Mouse (Mus musculus): Measurements from ENCODE around the gene Shank2.

Gene Shank2

DNA sequence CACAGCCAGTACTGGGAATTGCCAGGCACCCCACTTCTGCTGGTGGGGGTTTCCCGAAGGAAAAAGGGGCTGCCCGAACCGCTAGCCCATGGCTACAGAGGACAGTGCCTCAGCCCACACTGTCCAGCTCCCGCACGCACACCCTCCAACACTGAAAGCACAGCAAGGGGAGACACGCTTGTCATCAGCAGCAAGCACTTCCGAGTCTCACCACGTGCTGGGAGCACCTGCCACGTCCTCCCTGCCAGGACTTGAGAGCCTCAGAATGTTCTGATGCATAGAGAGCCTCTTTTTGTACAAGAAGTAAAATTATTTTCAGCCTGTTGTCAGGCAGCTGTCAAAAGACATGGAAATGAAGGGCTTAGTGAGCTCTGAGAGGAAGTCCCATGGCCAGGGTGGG is 169.0 kb downstream of the Shank2 start:
- in situ Hi-C loops (cut with MboI) = no loop called here

DNA sequence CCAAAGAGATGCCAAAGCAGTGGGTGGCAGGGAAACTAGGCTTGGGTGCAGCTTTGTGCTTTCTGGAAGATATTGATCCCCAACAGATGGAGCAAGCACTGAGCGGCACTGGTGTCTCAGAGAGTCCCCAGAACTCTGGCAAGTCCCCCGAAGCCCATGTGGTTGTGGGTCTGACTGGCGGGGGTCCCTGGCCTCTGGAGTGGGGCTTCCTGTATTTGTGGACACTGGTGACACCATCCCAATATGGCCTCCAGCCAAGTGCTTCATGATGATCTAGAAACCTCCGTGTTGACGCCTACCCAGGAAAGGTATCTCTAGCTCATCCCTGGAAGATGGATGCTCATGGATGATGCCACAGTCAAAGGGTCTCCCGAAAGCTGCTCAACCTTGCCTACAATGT is 172.1 kb downstream of the Shank2 start:
- in situ Hi-C loops (cut with MboI) = no loop called here

DNA sequence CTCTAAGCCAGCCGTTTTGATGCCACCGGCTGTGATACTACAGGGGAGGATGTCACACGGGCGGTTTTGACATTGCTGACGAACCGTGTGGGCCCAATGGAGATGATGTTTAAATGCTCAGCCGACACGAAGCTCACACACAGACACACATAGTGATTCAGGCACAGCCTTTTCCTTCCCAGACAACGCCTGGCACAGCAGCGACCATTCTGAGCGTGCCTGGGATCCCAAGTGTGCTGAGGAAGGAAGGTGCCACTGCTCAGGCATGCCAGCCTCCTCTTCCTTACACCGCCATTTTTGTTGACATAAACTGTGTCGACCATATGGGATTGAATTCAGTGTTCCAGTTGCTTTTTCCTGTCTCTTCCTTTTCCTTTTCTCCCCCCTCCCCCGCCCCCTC is 172.6 kb downstream of the Shank2 start:
- in situ Hi-C loops (cut with MboI) = no loop called here

DNA sequence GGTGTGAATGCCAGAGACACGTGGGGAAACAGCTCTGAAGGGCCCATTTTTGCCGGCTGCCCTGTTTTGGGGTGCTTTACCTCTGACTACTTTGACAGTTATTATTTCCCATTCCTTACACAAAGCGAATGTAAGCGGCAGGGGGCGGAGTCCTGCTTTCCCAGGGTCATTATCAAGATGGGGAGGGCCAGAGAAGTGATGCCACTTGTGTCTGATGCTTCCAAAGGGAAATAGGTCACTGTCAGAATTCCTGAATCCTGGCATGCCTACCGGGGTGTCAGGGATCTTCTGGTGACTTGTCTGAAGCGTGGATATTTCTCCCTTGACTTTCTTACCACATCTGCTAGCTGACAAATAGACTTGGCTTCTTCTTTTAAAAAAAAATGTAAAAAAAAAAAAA is 173.3 kb downstream of the Shank2 start:
- in situ Hi-C loops (cut with MboI) = no loop called here

DNA sequence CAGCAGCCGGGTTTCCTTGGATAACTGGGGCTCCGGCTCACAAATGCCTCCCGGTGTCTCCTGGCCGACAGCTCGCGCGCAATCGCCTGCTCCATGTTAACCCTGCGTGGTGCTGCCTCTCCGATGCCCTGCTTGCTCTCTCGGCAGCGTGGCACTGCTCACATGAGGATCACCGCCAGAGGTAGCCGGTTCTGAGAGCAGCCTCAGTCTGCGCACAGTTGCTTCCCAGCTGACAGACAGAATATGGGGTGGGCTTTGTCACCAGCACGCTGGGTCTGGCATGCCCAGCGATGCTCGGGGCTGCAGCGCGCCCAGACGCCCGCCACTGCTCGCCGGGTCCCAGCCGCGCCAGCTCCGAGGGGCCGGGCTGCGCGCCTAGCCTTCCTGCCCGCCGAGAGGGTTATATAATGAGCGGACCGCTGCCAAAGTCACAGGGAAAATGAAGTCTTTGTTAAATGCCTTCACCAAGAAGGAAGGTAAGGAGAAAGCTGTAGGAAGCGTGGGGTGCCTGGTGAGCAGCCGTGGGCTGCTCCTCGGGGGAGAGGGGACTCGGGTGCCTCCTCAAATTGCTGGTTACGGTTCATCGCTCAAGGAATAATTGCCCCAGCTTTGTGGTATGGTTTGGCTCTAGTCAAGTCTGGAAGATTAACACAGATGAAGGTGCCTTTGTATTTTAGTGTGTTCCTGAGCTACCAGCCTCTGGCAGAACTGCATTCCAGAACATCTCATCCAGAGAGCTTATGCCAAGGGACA is 173.9 kb downstream of the Shank2 start:
- in situ Hi-C loops (cut with MboI) = no loop called here

DNA sequence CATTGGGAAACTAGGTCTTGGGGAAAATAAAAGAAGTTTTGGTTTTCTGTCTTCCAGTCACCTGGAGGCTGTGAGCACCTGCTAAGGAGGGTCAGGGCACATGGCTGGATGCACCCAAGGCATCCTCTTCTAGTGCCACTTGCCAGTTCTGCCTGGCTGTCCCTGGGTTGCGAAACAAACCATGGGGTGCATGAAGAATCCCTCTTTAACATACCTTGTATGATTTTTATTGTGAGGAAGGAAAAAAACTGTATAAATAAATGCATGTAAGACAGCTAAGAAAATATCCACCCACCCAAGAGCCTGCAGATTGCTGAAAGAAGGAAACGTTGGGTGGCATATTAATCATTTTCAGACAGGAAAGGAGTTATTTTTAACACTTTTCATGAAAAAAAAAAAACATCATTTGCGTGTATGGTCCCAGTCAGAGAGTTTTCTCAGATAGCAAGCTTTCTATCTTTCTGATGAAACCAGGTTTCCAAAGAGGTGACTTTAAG is 174.6 kb downstream of the Shank2 start:
- in situ Hi-C loops (cut with MboI) = no loop called here

DNA sequence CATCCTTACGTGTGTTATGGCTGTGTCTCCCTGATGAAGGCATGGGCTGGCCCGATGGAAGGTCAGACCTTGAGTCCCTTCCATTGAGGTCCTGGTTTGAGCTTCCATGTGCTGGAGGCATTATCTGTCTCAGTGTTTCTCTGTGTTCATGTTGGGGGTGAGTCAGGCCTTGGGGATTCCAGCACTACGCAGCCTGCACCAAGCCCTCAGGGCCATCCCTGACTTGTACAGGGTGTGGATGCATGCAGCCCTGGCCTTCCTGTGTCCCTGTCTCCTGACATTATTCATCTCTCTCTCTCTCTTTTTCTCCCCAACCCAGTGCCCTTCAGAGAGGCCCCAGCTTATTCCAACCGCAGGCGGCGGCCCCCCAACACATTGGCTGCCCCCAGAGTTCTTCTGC is 177.7 kb downstream of the Shank2 start:
- in situ Hi-C loops (cut with MboI) = no loop called here

DNA sequence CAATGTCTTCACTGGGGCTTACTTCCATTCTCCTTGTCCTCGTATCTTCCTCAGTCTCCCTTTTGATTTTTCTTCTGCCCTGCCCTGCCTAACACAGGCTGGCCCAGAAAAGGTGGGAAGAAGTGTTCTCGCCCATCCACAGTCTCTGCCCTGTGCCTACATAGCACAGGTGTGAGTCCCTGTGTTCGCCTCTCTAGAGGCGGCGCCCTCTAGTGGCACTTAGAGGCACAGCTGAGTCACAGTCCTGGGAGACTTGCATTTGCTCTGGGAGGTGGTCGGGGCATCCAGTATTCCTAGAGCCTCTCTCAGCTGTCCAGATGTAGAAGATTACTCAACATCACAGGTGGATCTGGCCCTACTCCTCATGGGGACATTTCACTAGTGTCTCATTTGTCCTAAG is 179.2 kb downstream of the Shank2 start:
- in situ Hi-C loops (cut with MboI) = no loop called here

DNA sequence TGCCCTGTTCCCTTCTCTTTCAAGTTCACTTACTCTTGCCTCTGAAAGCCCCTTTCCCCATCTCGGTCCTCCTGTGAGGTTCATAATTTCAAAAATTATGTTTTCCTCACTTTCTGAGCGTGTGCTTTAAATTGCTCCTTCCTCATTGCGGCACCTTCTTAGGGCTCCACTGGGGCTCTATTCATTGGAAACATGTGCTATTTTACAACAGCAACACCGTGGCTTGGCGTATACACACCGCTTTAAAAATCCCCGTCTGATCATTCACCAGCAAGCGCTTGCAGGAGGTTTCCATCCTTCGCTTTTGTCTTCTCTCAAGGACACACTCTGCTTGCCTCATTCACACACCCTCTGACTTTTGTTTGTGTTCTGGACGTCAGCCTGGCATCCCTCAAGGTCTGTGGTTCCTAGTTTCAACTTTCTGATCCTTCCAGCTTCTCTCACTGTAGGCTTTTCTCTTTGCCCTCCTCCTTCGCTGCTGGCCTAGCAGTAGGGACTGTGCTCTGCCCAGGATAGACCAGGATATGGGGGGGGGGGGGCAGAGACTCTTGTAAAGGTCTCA is 186.2 kb downstream of the Shank2 start:
- in situ Hi-C loops (cut with MboI) = no loop called here

DNA sequence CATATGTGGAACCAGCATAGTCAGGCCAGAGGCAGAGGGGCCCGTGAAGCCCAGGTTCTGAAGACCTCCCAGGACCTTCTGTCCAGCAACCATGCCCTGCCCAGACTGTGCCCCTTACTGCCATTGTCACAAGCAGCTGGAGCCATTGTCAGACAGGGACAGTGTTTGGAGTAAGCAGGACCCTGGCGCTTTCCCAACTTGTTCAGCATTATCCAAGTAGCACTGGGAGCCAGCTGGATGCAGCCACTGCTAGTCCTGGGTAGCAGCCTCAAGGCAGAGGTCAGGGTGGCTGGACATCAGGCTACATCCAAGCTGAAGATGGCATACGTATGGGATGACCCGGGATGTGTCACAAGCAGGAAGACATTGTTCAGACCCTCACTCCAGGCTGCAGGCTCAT is 187.7 kb downstream of the Shank2 start:
- in situ Hi-C loops (cut with MboI) = no loop called here

DNA sequence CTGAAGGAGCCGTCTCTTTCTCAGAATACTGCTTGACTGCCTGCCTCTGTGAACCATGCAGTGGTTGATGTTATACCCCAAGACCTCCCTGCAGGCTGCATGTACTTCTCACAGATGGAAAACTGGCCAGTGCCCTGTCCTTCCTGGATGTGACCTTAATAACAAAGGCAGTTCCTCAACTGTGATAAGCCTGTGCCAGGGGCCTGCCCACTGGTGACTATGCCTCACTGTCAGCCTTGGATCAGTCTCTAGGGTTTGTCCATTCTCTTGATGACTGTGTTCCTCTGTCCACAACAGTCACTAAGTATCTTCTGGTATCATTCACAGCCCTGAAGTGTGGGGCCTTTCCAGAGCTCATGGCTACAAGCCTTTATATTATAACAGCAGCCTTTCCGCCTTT is 196.8 kb downstream of the Shank2 start:
- in situ Hi-C loops (cut with MboI) = no loop called here

DNA sequence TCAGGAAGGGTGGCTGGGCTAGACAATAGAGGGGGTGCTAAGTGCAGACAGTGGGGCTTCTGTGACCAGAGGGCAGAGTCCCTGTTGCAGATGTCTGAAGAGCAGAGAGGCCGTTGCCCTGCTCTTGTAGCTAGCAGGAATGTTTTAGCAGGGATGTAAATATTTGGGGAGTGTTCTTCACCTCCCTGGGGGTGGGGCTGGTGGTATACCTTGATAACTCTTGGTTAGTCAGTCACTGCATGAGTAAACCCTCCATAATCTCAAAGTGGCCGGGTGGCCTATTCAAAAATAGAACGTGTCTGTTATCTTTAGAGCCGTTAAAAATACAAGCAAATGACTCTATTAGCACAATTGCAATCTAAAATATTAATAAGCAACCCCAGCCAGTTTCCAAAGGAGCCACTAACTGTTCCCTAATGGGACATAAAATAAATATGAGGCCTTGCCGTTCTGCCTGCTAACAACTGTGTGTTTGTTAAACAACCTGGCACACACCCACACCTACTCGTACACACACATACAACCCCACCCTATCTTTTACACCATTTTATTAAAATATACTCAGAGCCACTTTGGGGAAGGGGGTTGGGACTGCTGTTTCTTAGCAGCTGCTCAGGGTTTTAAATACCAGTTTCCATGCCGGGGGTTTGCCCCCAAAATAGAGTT is 200.4 kb downstream of the Shank2 start:
- in situ Hi-C loops (cut with MboI) = no loop called here

DNA sequence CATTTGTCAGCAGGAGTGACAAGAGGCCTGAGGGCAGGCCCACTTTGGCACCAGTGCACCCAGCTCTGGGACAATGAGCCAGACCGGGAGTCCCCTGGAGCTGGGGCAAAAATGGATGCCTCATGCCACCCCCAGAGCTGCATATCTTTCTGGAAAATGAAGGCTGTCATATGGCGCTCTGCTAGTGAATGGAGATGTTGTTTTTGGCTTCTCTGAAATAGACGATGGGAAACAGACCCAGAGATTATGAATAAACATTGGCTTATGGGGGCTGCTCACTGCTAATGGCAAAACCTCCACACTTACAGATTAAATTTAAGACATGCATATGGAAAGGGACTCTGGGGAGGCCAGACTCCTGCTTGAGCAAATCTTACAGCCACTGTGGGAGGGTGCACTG is 202.6 kb downstream of the Shank2 start:
- in situ Hi-C loops (cut with MboI) = no loop called here

DNA sequence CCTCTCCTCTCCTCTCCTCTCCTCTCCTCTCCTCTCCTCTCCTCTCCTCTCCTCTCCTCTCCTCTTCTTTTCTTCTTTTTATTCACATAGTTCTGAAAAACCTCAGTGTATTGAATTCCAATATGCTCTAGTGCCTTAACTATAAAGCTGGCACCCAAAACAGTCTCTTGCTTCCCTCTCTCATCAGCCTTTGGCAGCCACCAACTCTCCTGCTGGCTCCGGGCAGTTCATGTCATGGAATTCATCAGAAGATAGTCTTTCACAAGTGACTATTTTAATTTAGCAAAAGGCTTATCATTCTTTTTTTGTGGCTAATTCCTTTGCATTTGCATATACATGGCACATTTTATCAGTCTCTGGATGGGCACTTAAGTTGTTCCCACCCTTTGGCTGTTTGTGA is 203.4 kb downstream of the Shank2 start:
- in situ Hi-C loops (cut with MboI) = no loop called here

DNA sequence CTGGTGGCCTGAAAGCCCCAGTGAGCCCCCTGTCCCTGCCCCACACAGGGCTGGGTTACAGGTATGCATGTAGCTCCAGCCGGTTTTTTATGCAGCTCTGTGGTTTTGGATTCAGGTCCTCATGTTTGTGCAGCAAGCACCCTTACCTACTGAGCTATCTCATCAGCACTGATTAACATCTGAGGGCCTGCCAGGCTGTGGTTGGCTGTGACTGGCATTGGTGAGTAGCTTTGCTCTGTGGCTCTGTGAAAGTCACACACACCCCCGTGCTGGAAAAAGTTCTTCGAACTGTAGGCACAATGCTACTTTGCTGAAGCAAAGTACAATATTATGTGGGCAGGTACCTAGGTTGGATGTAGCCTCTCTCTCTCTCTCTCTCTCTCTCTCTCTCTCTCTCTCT is 204.1 kb downstream of the Shank2 start:
- in situ Hi-C loops (cut with MboI) = no loop called here

DNA sequence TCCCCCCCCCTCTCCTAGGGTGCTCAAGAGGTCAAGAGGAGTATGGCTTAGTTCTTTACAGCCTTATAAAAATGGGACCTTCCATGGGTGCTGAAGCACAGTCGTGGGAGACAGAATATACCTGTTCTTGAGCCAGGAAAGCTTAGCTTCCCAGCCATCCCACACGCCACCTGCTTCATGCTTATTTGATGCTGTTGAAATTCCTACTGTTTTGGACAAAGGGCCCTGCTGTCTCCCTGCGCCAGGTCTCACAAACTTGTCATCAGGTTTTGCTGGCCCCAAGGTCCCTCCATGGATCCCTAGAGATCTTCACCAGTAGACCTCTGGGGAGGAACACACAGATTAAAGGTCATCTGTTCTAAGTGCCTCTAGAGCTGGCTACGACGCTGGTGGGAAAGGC is 204.5 kb downstream of the Shank2 start:
- in situ Hi-C loops (cut with MboI) = no loop called here

DNA sequence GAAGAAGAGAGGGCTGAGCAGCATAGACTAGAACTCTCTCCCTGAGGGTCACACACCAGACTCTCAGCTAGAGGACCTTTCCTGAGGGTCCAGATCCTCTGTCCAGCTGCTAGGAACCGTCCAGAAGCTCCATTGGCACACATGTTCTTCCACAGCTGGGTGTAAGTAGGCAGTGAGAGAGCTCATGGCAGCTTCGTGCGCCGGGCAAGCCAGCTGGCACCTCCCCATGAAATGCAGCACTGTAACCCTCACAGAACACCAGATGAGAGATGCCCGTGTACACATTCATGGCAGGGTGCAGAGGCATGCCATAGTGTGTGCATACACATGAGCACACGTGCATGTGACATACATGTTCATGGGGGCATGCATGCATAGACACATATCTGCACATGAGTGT is 205.4 kb downstream of the Shank2 start:
- in situ Hi-C loops (cut with MboI) = no loop called here

DNA sequence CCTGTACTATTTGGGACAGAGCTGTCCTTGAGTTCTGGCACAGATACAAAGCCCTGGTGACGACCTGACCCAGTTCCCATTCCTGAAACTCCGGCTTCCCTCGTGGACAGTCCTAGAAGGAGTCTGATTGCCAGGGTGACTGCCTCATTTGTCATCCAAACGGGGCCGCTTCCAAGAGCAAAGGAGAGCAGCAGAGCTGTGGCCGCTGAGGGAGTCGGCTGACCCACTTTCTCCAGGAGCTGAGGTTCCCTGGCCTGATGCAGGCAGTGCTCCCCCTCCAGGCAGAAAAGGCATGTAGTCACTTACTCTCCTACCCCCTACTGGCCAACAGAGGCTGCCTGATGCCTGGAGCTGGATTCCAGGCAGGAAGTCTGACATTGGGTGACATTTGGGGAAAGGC is 206.1 kb downstream of the Shank2 start:
- in situ Hi-C loops (cut with MboI) = no loop called here

DNA sequence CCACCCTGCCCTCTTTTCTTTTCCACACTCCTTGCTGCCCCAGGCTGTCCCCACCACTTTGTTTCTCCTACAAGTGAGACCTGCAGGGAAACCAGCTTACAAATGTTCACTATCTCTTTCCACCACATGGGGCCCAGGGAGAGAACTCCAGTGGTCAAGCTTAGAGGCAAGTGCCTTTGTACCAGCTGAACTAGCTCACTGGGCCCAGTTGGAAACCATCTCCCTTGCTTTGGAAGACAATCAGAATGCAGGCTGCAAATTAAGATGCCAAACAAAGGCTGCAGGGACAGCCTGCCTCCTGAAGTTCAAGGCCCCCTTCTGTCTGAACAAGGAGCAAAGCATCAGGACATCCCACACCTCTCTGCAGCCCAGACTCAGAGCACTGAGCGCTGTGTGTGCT is 206.9 kb downstream of the Shank2 start:
- in situ Hi-C loops (cut with MboI) = no loop called here

DNA sequence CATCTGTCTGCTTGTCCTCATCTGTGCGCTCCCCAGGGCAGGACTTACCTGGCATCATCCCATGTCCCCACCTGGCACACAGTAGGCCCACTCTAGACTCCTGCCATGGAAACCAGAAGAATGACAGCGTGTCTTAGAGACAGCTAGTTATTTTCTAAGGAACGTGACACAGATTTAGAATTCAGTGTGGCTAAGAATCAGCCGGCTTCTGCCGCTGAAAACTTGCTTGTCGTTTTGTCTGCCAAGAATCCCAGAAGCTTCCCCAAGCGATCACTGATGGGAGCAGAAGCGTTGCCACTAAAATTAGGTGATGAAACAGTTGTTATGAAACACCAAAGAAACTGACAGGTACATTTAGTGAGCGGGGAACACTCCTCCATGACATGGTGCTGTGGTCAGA is 208.8 kb downstream of the Shank2 start:
- in situ Hi-C loops (cut with MboI) = no loop called here

DNA sequence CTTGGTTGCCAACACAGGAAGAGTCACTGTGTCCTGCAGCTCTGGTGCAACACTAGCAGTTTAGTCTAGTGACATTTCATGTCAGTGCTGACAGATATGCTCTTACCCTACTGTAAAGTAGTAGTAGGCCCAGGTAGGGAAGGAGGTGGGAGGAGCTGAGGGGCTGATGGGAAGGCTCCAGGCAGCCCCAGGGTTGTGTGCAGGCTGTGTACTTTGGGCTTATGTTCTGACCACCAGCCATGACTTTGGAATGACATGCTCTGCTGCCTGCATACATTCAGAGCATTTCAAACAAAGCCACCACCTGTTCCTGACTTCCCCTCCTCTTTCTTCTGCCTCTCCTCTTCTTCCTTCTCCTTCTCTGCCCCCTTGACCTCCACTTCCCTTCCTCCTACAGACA is 211.0 kb downstream of the Shank2 start:
- in situ Hi-C loops (cut with MboI) = no loop called here

DNA sequence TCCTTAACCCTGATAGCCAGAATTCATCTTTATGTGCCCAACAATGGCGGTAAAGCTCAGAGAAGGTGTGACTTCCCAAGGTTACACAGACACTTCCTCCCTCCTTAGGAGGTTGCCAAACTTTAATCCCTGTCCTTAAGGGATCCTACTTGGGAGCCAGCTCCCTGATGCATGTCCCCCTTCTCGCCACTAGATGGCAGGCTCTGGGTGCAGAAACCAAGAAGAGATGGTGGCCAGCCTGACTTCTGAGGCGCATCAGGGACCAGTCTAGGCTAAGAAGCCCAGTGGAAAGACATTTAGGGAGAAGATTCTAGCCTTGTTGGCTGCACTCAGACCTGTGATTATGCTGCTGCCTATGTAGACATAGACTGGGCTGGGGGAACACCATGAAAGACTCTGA is 215.5 kb downstream of the Shank2 start:
- in situ Hi-C loops (cut with MboI) = no loop called here

DNA sequence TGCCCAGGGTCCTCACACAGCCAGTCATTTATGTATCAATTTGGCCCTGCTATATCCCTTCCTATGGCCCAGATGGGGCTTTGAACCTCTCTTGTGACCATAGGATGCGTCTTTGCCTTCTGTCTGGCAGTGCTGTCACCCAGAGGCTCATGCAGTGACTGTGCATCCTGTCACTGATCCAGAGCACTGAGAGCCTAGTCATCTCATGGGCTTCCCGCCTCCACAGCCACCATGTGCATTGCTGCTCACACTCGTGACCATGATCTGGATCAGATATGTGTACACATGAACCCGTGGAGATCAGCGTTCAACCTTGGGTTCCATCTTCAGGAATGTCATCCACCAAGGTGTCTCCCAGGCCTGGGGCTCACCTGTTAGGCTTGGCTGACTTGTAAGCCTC is 227.0 kb downstream of the Shank2 start:
- in situ Hi-C loops (cut with MboI) = no loop called here

All from mature B cell (primary cell).